Mouse (Mus musculus) lung, adult 2 months (tissue): ENCODE data around the gene Sept4. TPM values are rescaled to one million over a fixed set of nuclear protein-coding genes. Genes with fewer than 3 reads are reported as not detected.
A peak's percentile ranks its signal among the peaks of the same experiment; 100 is the strongest.

ENCODE experiments used
- DNase-seq: peaks from one replicate; pipeline ENCODE4 v3.0.0; 2022
- H3K4me1 ChIP-seq: fragments of 200-500 bp; 2 replicates; pipeline ENCODE4 v1.6.1; 2011; ENCODE audit warnings: low read length; ENCODE audit not compliant: control insufficient read depth, insufficient read depth
- H3K4me3 ChIP-seq: fragments of 200-500 bp; replicated peaks from 2 replicates; pipeline ENCODE3; 2011; ENCODE audit warnings: low read depth, mild to moderate bottlenecking, control low read depth, low read length; ENCODE audit errors: extremely low read depth
- CTCF ChIP-seq: fragments of 200-500 bp; IDR thresholded peaks from 2 replicates; pipeline ENCODE4 v1.5.1; 2011; ENCODE audit warnings: mild to moderate bottlenecking, low read length, control low read depth; ENCODE audit not compliant: insufficient read depth
- POLR2A ChIP-seq: fragments of 200-500 bp; IDR thresholded peaks from 2 replicates; pipeline ENCODE4 v1.6.1; 2011; ENCODE audit warnings: low read depth, mild to moderate bottlenecking, control low read depth, low read length, borderline replicate concordance; ENCODE audit errors: extremely low read depth
- WGBS: fragments of 180-500 bp; shearing (Covaris S2); methylation state at CpG from one replicate; pipeline ENCODE4 v1.1.7; 2018; 5-methylcytosine and 5-hydroxymethylcytosine counted together
- polyA plus RNA-seq: library from polyadenylated mRNA; depleted of rRNA; stranded (reverse); fragments of >200 nt; gene quantifications from 2 replicates; pipeline ENCODE4 v1.2.3, GENCODE M21; 2012

Gene Sept4
- polyA plus RNA-seq, 1 experiment: 238 TPM

DNA sequence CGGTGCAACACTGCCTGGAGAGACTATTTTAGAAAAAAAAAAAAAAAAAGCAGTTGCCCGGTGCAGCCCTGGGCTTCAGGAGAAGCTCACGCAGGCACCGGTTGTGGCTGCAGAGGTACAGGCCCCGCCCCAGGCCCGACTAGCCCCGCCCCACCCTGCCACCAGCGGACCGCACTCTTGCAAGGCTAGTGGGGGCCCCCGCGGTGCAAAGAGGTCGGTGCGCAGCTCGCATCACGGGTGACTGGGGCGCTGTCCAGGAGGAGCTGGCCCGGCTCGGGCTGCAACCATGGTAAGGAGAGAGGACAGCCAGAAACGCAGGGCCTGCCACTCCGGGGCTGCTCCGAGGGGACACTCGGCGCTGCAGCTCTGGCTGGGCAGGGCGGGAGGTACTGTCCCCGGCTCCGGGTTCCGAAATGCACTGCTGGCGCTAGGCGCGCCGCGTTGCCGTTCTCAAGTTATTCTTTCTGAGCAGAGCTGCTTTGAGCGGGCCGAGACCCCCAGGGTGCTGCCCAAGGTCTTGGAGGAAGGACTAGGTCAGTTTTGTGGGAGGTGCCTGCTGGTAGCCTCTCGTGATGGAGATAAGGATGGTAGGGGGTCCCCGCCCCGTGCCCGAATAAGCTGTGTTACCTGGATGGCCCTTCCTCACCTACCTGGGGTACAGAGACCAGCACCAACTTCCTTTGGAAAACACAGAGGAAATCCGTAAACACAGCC lies 9.7 kb downstream of the Sept4 start:
- peaks cover 6% of the 10 kb centered on the region; the same call in 1 of the 2 replicates for H3K4me1 ChIP-seq
- peak; percentile 74 for DNase-seq
- TF ChIP-seq POLR2A (peak; percentile 68; the same call in 1 of the 2 replicates), CTCF (no peak)
- H3K4me3 ChIP-seq: peak overlapping the region; percentile 79
- 1% methylated on average over 40 of the region's 40 CpGs for WGBS

DNA sequence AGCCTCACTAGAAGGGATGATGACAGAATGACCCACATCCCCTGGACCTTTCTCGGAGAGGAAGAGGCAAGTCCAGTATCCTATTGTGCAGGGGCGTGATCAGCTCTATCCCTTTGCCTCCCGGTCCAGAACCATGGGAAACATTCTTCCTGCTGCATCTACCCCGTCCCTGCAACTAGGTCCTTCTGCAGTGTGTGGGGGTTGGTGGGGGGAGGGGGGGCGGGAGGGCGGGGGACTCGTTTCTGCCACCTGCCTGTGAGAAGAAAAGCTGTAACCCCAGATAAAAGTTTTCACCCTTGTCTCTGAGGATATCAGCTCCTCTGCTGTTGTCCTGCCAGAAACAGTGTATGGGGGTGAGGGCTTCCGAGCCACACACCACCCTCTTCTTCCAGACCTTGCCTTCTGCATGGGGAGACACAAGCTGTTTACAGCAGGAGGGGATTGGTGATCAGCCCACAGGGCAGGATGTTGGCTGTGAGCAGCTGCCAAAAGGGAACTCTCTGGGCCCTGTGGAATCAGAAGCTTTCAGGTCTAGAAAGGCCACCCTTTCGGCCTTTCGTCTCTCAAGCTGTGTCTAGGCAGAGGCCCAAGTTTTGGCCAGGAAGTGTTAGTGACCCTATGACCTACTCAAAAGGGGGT lies 10.4 kb downstream of the Sept4 start:
- 10% methylated on average over 10 of the region's 10 CpGs for WGBS
- peak; percentile 55; the same call in 1 of the 2 replicates for TF ChIP-seq POLR2A
- TF ChIP-seq CTCF: no peak
- peak overlapping the region; percentile 79 for H3K4me3 ChIP-seq
- H3K4me1 ChIP-seq: peaks cover 8% of the 10 kb centered on the region
- DNase-seq: peak; percentile 42

DNA sequence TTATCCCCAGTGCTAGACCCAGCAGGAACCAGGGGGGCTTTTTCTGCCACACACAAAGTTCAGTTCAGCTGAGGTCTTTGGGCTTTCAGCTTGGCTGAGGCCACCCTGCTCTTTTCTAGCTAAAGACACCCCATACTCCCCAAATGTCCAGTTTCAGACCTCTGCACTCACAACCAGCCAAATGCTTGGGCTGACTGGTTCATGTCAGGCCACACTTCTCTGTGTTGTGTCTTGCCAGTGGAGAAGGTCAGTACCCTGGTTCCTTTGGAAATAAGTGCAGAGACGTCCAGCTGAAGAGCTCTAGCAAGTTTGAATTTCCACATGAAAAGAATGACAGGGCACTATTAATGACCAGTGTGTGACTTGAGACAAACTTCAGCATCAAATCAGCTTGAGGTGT lies 11.0 kb downstream of the Sept4 start:
- TF ChIP-seq POLR2A (no peak), CTCF (no peak)
- Histone ChIP-seq H3K4me1 (peaks cover 12% of the 10 kb centered on the region), H3K4me3 (peak overlapping the region; percentile 71)
- no peak for DNase-seq
- WGBS: 23% methylated on average over 1 of the region's 1 CpGs

DNA sequence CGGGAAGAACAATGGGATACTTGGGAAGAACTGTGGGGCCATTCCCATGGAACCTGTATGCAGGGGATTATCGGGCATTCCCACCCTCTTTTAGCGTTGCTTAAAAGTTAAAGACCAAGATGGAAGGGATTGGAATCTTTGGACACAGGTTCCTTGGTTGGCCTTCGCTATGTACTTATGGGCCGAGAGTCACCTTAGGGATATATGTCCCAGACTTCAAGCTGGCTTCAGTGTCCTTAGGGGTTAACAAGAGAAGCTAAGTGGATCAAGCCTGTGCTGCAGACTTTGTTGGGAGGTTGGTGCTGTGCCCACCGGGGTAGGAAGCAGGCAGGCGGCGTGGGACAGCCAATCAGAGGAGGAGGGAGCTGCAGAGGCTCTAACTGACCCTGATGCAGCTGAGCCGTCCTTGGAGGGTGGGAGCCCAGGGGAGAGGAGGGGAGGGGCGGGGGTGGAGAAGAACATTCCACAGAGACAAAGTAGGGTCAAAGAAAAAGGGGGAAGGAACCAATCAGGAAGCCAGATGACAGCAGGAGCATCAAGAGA lies 11.9 kb downstream of the Sept4 start:
- TF ChIP-seq CTCF (no peak), POLR2A (peak; percentile 16; the same call in 1 of the 2 replicates)
- DNase-seq: no peak
- Histone ChIP-seq H3K4me3 (peak overlapping the region; percentile 2), H3K4me1 (peaks cover 12% of the 10 kb centered on the region)
- WGBS: 55% methylated on average over 10 of the region's 10 CpGs

DNA sequence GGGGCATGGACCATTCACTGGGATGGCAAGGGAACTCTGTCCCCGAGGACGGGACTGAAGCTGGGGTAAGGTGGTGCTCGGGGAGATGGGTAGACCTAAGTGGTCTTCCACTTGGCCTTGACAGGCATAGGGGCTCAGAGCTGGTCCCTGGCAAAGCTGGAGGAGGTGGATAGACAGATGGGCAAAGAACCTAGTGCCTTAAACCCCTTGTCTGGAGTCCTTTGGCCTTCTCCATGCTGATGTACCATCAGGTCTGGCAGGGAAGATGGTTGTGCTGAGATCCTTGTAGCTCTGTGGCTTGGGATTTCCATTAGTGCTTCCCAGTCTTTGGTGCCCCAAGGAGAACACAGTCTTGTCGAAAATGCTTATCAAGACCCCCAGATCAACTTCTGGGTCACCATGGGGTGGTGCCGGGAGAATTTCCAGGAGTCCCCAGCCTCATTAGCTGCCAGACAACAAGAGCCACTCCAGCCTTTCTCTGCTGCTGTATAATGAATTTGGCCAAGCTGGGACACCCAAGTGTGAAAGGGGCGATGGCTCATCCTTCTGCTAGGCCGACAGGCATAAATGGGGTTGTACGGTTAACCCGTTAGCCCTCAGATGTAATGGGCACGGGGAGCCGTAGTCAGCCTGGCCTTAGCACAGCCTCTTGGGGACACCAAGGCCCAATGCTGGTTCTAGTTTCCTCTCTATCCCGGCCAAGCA lies 12.6 kb downstream of the Sept4 start:
- TF ChIP-seq CTCF (no peak), POLR2A (no peak)
- Histone ChIP-seq H3K4me3 (peak overlapping the region; percentile 47), H3K4me1 (peaks cover 12% of the 10 kb centered on the region)
- no peak for DNase-seq
- 77% methylated on average over 12 of the region's 12 CpGs for WGBS

DNA sequence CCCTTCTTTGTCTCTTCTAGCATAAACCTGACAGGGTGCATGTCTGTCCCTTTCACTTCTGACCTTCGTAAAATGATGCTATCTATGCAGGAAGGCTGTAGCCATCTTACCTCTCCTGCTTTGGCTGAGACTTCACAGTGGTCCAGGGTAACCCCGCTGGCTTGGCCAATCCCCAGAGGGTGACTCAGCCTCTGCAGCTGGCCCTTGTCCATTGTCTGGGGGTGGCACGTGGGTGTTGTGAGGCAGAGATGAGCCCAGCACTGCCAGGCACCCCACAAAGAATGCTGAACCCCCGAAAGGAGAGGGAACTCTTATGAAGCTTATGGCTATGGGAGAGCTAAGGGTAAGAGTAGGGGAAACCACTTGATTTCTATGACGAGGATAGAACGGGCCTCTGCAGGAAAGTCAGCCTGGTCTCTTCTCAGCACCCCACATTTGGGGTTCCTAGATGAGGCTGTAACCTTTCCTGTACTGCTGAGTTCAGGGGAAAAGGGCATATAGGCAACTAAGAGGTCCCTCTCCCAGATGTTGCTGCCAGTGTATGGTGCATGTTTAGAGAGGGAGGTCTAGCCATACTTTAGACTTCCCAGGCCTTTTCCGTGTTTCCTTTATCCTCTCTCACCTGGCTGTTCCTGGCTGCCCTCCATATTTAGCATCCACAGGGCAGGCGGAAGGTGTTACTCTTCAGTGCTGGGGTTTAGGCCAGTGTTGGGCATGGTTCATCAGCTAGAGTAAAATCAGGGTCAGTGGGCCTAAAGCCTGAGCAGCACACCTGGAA lies 13.4 kb downstream of the Sept4 start:
- no peak for TF ChIP-seq CTCF
- no peak for TF ChIP-seq POLR2A
- DNase-seq: no peak
- 55% methylated on average over 8 of the region's 8 CpGs for WGBS
- Histone ChIP-seq H3K4me1 (peaks cover 12% of the 10 kb centered on the region), H3K4me3 (peak overlapping the region; percentile 7)

DNA sequence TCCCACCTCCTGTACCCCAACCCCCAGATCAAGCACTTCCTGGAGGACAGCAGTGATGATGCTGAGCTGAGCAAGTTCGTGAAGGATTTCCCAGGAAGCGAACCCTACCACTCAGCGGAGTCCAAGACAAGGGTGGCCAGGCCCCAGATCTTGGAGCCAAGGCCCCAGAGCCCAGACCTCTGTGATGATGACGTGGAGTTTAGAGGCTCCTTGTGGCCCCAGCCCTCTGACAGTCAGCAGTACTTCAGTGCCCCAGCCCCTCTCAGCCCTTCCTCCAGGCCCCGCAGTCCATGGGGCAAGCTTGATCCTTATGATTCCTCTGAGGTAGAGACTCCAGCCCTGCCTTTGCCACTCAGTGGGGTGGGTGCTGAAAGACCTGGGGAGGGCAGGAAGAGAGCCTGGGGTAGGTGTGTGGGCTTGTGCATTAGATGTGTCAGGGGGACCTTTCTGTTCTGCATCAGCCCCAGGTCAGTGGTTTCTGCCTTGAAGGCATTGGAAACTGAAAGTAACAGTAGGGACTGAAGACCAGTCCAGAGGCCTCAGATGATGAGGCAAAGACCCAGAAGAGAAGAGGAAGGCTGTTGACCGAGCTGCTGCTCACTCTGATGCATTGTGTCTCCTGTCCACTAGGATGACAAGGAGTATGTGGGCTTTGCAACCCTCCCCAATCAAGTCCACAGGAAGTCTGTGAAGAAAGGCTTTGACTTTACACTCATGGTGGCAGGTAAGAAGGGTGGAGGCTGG lies 14.8 kb downstream of the Sept4 start:
- no peak overlapping the region for H3K4me3 ChIP-seq
- 60% methylated on average over 6 of the region's 6 CpGs for WGBS
- peaks cover 7% of the 10 kb centered on the region for H3K4me1 ChIP-seq
- TF ChIP-seq CTCF (no peak), POLR2A (no peak)
- no peak for DNase-seq

DNA sequence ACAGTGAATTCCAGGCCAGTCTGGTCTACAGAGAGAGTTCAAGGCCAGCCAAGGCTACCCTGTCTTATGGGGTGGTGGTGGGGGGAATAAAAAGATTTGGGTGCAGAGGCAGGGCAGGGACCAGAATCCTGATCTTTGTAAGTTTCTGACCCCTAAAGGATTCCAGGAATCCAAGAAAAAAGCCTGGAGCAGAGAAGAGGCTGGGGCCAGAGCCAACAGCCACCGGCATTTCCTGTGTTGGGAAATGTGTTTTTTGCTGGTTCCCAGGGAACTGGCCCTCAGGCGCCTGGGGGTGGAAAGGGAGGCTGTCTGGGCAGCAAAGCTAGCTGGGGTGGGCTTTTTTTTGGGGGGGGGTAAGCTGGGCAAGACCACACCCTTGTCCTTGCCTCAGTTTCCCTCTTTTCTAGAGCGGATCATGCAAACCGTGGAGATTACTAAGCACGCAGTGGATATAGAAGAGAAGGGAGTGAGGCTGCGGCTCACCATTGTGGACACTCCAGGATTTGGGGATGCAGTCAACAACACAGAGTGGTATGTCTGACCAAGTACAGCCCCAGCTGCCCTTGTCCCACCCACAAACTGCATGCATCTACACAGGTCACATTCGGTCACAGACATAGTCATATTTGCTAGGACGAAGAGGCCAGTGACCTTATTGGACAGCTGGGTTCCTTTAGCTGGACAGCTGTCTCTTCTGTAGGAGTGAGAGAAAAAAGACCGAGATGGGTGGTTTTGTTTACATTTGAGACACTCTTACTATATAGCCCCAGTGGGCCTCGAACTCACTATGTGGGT lies 16.2 kb downstream of the Sept4 start:
- Histone ChIP-seq H3K4me3 (no peak overlapping the region), H3K4me1 (peaks cover 8% of the 10 kb centered on the region)
- TF ChIP-seq POLR2A (no peak), CTCF (no peak)
- no peak for DNase-seq
- 56% methylated on average over 10 of the region's 10 CpGs for WGBS
